Mouse (Mus musculus): ENCODE data around the gene Soga1. TPM values are rescaled to one million over a fixed set of nuclear protein-coding genes. Genes with fewer than 3 reads are reported as not detected.

Soga1 gene
- total RNA-seq, 1 experiment: 11.8 TPM

- H3K36me3 ChIP-seq (ENCODE audit: control insufficient read depth, insufficient read depth, low read length, poor library complexity, severe bottlenecking): peaks cover 10% of the 10 kb centered on the region
- in situ Hi-C loops (cut with MboI; ENCODE audit: low sequenced_read_pairs in 2 of 2, unreplicated experiment in 2 of 2): no loop called here
These were observed 76.7 kb downstream of the Soga1 start for GRCm38 (mm10) chr2:157002321-157002720.

GRCm38 (mm10) chr2:156998263-156998662 lies 80.8 kb downstream of the Soga1 start:
- H3K27ac ChIP-seq (ENCODE audit: insufficient read depth, low read depth, low read length, poor library complexity, severe bottlenecking): no peak overlapping the region
- in situ Hi-C loops (cut with MboI; ENCODE audit: low sequenced_read_pairs in 2 of 2, unreplicated experiment in 2 of 2): no loop called here
- no peak overlapping the region for H3K4me3 ChIP-seq (ENCODE audit: insufficient read depth in 1 of 2, low read depth in 1 of 2, low read length in 2 of 2, poor library complexity in 1 of 2, severe bottlenecking in 1 of 2)
- no peak for DNase-seq (ENCODE audit: low read depth, low spot score)
- H3K9ac ChIP-seq (ENCODE audit: insufficient read depth, low read depth, low read length, poor library complexity, severe bottlenecking): no peak overlapping the region
- TF ChIP-seq MAFK (IDR thresholded peaks at IDR 0.05; ENCODE audit: insufficient read depth, low read depth, low read length) (no peak), ZNF384 (IDR thresholded peaks at IDR 0.05; ENCODE audit: low read depth, low read length) (no peak), HCFC1 (IDR thresholded peaks at IDR 0.05; ENCODE audit: borderline replicate concordance, insufficient read depth, low read length) (no peak), ZC3H11A (IDR thresholded peaks at IDR 0.05; ENCODE audit: borderline replicate concordance, low read depth, low read length) (no peak), CHD2 (IDR thresholded peaks at IDR 0.05; ENCODE audit: low read depth, low read length) (no peak)
- peaks cover 17% of the 10 kb centered on the region for H3K36me3 ChIP-seq (ENCODE audit: control insufficient read depth, insufficient read depth, low read length, poor library complexity, severe bottlenecking)
- H3K9me3 ChIP-seq (ENCODE audit: control insufficient read depth, insufficient read depth, low read depth, low read length): no peaks in the 10 kb centered on the region
- H3K4me1 ChIP-seq (ENCODE audit: control insufficient read depth in 2 of 2, insufficient read depth in 2 of 2, low read length in 2 of 2, poor library complexity in 1 of 2): no peaks in the 10 kb centered on the region

More at GRCm38 (mm10) chr2:157002321-157002720, 76.7 kb downstream of the Soga1 start:
- Histone ChIP-seq H3K4me1 (ENCODE audit: control insufficient read depth in 2 of 2, insufficient read depth in 2 of 2, low read length in 2 of 2, poor library complexity in 1 of 2) (peaks cover 0 to 6% of the 10 kb centered on the region in 2 experiments; a peak in 1 of 4 replicates), H3K27ac (ENCODE audit: insufficient read depth, low read depth, low read length, poor library complexity, severe bottlenecking) (no peak overlapping the region), H3K9ac (ENCODE audit: insufficient read depth, low read depth, low read length, poor library complexity, severe bottlenecking) (no peak overlapping the region), H3K9me3 (ENCODE audit: control insufficient read depth, insufficient read depth, low read depth, low read length) (no peaks in the 10 kb centered on the region), H3K4me3 (ENCODE audit: insufficient read depth in 1 of 2, low read depth in 1 of 2, low read length in 2 of 2, poor library complexity in 1 of 2, severe bottlenecking in 1 of 2) (no peak overlapping the region)
- no peak for DNase-seq (ENCODE audit: low read depth, low spot score)
- TF ChIP-seq ZC3H11A (IDR thresholded peaks at IDR 0.05; ENCODE audit: borderline replicate concordance, low read depth, low read length) (no peak), CHD2 (IDR thresholded peaks at IDR 0.05; ENCODE audit: low read depth, low read length) (no peak), HCFC1 (IDR thresholded peaks at IDR 0.05; ENCODE audit: borderline replicate concordance, insufficient read depth, low read length) (no peak), ZNF384 (IDR thresholded peaks at IDR 0.05; ENCODE audit: low read depth, low read length) (no peak), MAFK (IDR thresholded peaks at IDR 0.05; ENCODE audit: insufficient read depth, low read depth, low read length) (no peak)

GRCm38 (mm10) chr2:156996576-156996975 lies 82.5 kb downstream of the Soga1 start:
- Histone ChIP-seq H3K4me1 (ENCODE audit: control insufficient read depth in 2 of 2, insufficient read depth in 2 of 2, low read length in 2 of 2, poor library complexity in 1 of 2) (no peaks in the 10 kb centered on the region), H3K36me3 (ENCODE audit: control insufficient read depth, insufficient read depth, low read length, poor library complexity, severe bottlenecking) (peaks cover 17% of the 10 kb centered on the region), H3K9ac (ENCODE audit: insufficient read depth, low read depth, low read length, poor library complexity, severe bottlenecking) (no peak overlapping the region), H3K27ac (ENCODE audit: insufficient read depth, low read depth, low read length, poor library complexity, severe bottlenecking) (no peak overlapping the region), H3K4me3 (ENCODE audit: insufficient read depth in 1 of 2, low read depth in 1 of 2, low read length in 2 of 2, poor library complexity in 1 of 2, severe bottlenecking in 1 of 2) (no peak overlapping the region), H3K9me3 (ENCODE audit: control insufficient read depth, insufficient read depth, low read depth, low read length) (no peaks in the 10 kb centered on the region)
- no peak for DNase-seq (ENCODE audit: low read depth, low spot score)
- in situ Hi-C loops (cut with MboI; ENCODE audit: low sequenced_read_pairs in 2 of 2, unreplicated experiment in 2 of 2): no loop called here
- no peak for TF ChIP-seq ZNF384 (IDR thresholded peaks at IDR 0.05; ENCODE audit: low read depth, low read length)
- no peak for TF ChIP-seq HCFC1 (IDR thresholded peaks at IDR 0.05; ENCODE audit: borderline replicate concordance, insufficient read depth, low read length)
- peak; percentile 53; the same call in 1 of the 2 replicates for TF ChIP-seq ZC3H11A (IDR thresholded peaks at IDR 0.05; ENCODE audit: borderline replicate concordance, low read depth, low read length)
- TF ChIP-seq MAFK (IDR thresholded peaks at IDR 0.05; ENCODE audit: insufficient read depth, low read depth, low read length): no peak
- TF ChIP-seq CHD2 (IDR thresholded peaks at IDR 0.05; ENCODE audit: low read depth, low read length): no peak

GRCm38 (mm10) chr2:156991470-156992319 lies 87.4 kb downstream of the Soga1 start, which contains the start of gene Ndrg3:
Gene Ndrg3, minus strand, starts transcription at chr2:156992056.
- no peak within 1 kb of the TSS for H3K27ac ChIP-seq (ENCODE audit: insufficient read depth, low read depth, low read length, poor library complexity, severe bottlenecking)
- H3K36me3 ChIP-seq (ENCODE audit: control insufficient read depth, insufficient read depth, low read length, poor library complexity, severe bottlenecking): peaks cover 12% of the 10 kb centered on the region
- H3K4me3 ChIP-seq (ENCODE audit: insufficient read depth in 1 of 2, low read depth in 1 of 2, low read length in 2 of 2, poor library complexity in 1 of 2, severe bottlenecking in 1 of 2): peak within 1 kb of the TSS; percentile 72 to 85
- in situ Hi-C loops (cut with MboI; ENCODE audit: low sequenced_read_pairs in 2 of 2, unreplicated experiment in 2 of 2): no loop called here
- peak within 1 kb of the TSS; percentile 80 for H3K9ac ChIP-seq (ENCODE audit: insufficient read depth, low read depth, low read length, poor library complexity, severe bottlenecking)
- peak; percentile 85 for DNase-seq (ENCODE audit: low read depth, low spot score)
- TF ChIP-seq CHD2 (IDR thresholded peaks at IDR 0.05; ENCODE audit: low read depth, low read length): no peak
- peak; percentile 95 for TF ChIP-seq HCFC1 (IDR thresholded peaks at IDR 0.05; ENCODE audit: borderline replicate concordance, insufficient read depth, low read length)
- no peaks in the 10 kb centered on the region for H3K4me1 ChIP-seq (ENCODE audit: control insufficient read depth in 2 of 2, insufficient read depth in 2 of 2, low read length in 2 of 2, poor library complexity in 1 of 2)
- H3K9me3 ChIP-seq (ENCODE audit: control insufficient read depth, insufficient read depth, low read depth, low read length): no peaks in the 10 kb centered on the region

All from ES-E14 (cell line).